Mouse (Mus musculus): ENCODE measurements around the gene Ttc38. TPM values are rescaled to one million over a fixed set of nuclear protein-coding genes. Genes with fewer than 3 reads are reported as not detected.
"Not testable (repeated sequence)": the region's sequence is repeated elsewhere in the genome, so short reads cannot be mapped to it uniquely, and the experiment has no call there.

Ttc38 gene
- polyA plus RNA-seq, 1 experiment, result 0.12 TPM

- Histone ChIP-seq H3ac (ENCODE audit: control insufficient read depth, insufficient read length) (peak overlapping the region; percentile 6), H3K4me2 (ENCODE audit: low read depth) (peak overlapping the region; percentile 99), H3K27me3 (ENCODE audit: control insufficient read depth, insufficient read depth, insufficient read length) (peaks cover 27% of the 10 kb centered on the region), H3K79me2 (ENCODE audit: control insufficient read depth, insufficient read depth) (peaks cover 29% of the 10 kb centered on the region), H3K36me3 (ENCODE audit: control insufficient read depth, insufficient read depth) (peaks cover under 1% of the 10 kb centered on the region), H3K4me3 (peak overlapping the region; percentile 87)
- no peak for TF ChIP-seq REST (IDR thresholded peaks at IDR 0.05; ENCODE audit: insufficient read depth, insufficient read length)
- TF ChIP-seq MAX (IDR thresholded peaks at IDR 0.05; ENCODE audit: low read depth), result no peak
- no peak for TF ChIP-seq CEBPB (IDR thresholded peaks at IDR 0.05; ENCODE audit: insufficient read depth, poor library complexity, severe bottlenecking)
- no peak for TF ChIP-seq SRF (IDR thresholded peaks at IDR 0.05; ENCODE audit: control insufficient read depth, insufficient read length, low read depth)
- no peak for TF ChIP-seq E2F4 (IDR thresholded peaks at IDR 0.05; ENCODE audit: insufficient read depth)
- TF ChIP-seq MYOD1 (IDR thresholded peaks at IDR 0.05; ENCODE audit: control insufficient read depth in 1 of 3, insufficient read length in 2 of 3, low read depth in 2 of 3), result no peak
- TF ChIP-seq TCF12 (IDR thresholded peaks at IDR 0.05; ENCODE audit: insufficient read depth, poor library complexity, severe bottlenecking), result no peak
- TF ChIP-seq TCF3 (IDR thresholded peaks at IDR 0.05; ENCODE audit: insufficient read length, low read depth), result no peak
- TF ChIP-seq MYOG (IDR thresholded peaks at IDR 0.05; ENCODE audit: control insufficient read depth in 1 of 3, insufficient read depth in 1 of 3, insufficient read length in 2 of 3, low read depth in 2 of 3), result no peak
- no peak for TF ChIP-seq USF1 (IDR thresholded peaks at IDR 0.05; ENCODE audit: low read depth)
- TF ChIP-seq POLR2A (IDR thresholded peaks at IDR 0.05; ENCODE audit: insufficient read length, low read depth), result no peak
- no peak for TF ChIP-seq POLR2AphosphoS2 (IDR thresholded peaks at IDR 0.05; ENCODE audit: insufficient read length, low read depth)
These were observed 26.9 kb downstream of the Ttc38 start for GRCm38 (mm10) chr15:85858980-85859489.

DNA sequence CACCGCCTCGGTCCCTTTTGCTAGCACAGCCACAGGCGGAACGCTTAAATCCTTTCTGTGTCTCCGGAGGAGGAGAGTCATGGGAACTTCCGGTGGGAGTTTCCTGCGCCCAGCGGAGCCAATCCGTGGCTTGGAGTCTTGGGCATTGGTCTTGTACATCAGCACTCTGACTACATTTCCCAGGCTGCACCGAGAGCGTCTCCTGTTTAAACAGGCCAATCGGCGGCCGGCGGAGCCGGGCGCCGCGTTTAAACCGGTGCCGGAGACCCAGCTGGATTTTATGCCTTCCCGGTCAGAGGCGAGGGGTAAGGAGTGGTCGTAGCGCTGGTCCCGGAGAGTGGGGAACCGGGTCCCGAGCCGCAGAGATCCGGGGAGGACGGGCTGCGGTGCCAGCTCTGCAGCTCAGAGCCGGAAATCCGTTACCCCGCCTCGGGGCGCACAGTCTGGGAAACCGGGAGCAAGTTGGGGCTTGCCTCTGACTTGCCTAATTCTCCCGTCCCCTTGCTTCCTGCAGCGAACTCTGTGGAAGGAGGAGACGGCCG, 27.5 kb downstream of the Ttc38 start, which contains the start of gene Gtse1:
TSS of gene Gtse1 (plus strand) at position 256 of the 542 bp plus-strand sequence.
- peak within 1 kb of the TSS; percentile 87 for H3K4me3 ChIP-seq
- peaks cover 4% of the 10 kb centered on the region for H3K36me3 ChIP-seq (ENCODE audit: control insufficient read depth, insufficient read depth)
- peak within 1 kb of the TSS; percentile 99 for H3K4me2 ChIP-seq (ENCODE audit: low read depth)
- H3ac ChIP-seq (ENCODE audit: control insufficient read depth, insufficient read length), result peak within 1 kb of the TSS; percentile 6
- H3K27me3 ChIP-seq (ENCODE audit: control insufficient read depth, insufficient read depth, insufficient read length), result peaks cover 22% of the 10 kb centered on the region
- H3K79me2 ChIP-seq (ENCODE audit: control insufficient read depth, insufficient read depth), result peaks cover 29% of the 10 kb centered on the region
- TF ChIP-seq POLR2A (IDR thresholded peaks at IDR 0.05; ENCODE audit: insufficient read length, low read depth) (peak; percentile 60), MAX (IDR thresholded peaks at IDR 0.05; ENCODE audit: low read depth) (no peak), USF1 (IDR thresholded peaks at IDR 0.05; ENCODE audit: low read depth) (peak; percentile 10), E2F4 (IDR thresholded peaks at IDR 0.05; ENCODE audit: insufficient read depth) (peak; percentile 97), POLR2AphosphoS2 (IDR thresholded peaks at IDR 0.05; ENCODE audit: insufficient read length, low read depth) (peak; percentile 63)

GRCm38 (mm10) chr15:85865913-85866312, 33.8 kb downstream of the Ttc38 start:
- peaks cover 15% of the 10 kb centered on the region for H3K79me2 ChIP-seq (ENCODE audit: control insufficient read depth, insufficient read depth)
- not testable (repeated sequence) for H3K4me2 ChIP-seq (ENCODE audit: low read depth); H3K27me3 ChIP-seq (ENCODE audit: control insufficient read depth, insufficient read depth, insufficient read length); H3K4me3 ChIP-seq; H3ac ChIP-seq (ENCODE audit: control insufficient read depth, insufficient read length)
- peaks cover 11% of the 10 kb centered on the region for H3K36me3 ChIP-seq (ENCODE audit: control insufficient read depth, insufficient read depth)

GRCm38 (mm10) chr15:85867696-85868095, 35.6 kb downstream of the Ttc38 start:
- Histone ChIP-seq H3K4me3 (no peak overlapping the region), H3K36me3 (ENCODE audit: control insufficient read depth, insufficient read depth) (peaks cover 23% of the 10 kb centered on the region)
- TF ChIP-seq MYOD1 (IDR thresholded peaks at IDR 0.05; ENCODE audit: control insufficient read depth in 1 of 3, insufficient read length in 2 of 3, low read depth in 2 of 3) (no peak), USF1 (IDR thresholded peaks at IDR 0.05; ENCODE audit: low read depth) (no peak), E2F4 (IDR thresholded peaks at IDR 0.05; ENCODE audit: insufficient read depth) (no peak), CEBPB (IDR thresholded peaks at IDR 0.05; ENCODE audit: insufficient read depth, poor library complexity, severe bottlenecking) (no peak), TCF12 (IDR thresholded peaks at IDR 0.05; ENCODE audit: insufficient read depth, poor library complexity, severe bottlenecking) (no peak), POLR2A (IDR thresholded peaks at IDR 0.05; ENCODE audit: insufficient read length, low read depth) (no peak), MYOG (IDR thresholded peaks at IDR 0.05; ENCODE audit: control insufficient read depth in 1 of 3, insufficient read depth in 1 of 3, insufficient read length in 2 of 3, low read depth in 2 of 3) (no peak), TCF3 (IDR thresholded peaks at IDR 0.05; ENCODE audit: insufficient read length, low read depth) (no peak), SRF (IDR thresholded peaks at IDR 0.05; ENCODE audit: control insufficient read depth, insufficient read length, low read depth) (no peak), MAX (IDR thresholded peaks at IDR 0.05; ENCODE audit: low read depth) (no peak), POLR2AphosphoS2 (IDR thresholded peaks at IDR 0.05; ENCODE audit: insufficient read length, low read depth) (no peak), REST (IDR thresholded peaks at IDR 0.05; ENCODE audit: insufficient read depth, insufficient read length) (no peak)

DNA sequence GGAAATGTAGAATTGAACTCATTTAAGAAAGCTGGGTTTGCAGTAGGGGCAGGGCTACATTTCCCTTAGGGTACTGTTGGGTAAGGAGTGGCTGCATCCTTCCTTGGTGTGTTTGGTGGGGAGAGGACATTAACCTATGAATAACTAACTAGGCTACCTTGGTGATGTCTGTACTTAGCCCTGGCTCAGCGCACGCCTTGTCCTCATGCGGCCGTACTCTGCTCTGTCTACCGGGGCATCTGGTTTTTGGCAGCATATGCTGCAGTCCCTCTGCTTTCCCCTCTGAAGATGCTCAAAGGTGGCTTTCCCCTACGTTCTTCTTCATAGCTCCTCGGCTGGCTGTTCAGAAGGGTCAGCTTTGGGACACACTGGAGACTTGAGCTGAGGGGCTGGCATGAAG, 45.2 kb downstream of the Ttc38 start:
- Histone ChIP-seq H3K79me2 (ENCODE audit: control insufficient read depth, insufficient read depth) (no peaks in the 10 kb centered on the region), H3K4me2 (ENCODE audit: low read depth) (no peak overlapping the region), H3K4me3 (no peak overlapping the region), H3K27me3 (ENCODE audit: control insufficient read depth, insufficient read depth, insufficient read length) (no peaks in the 10 kb centered on the region), H3K36me3 (ENCODE audit: control insufficient read depth, insufficient read depth) (peaks cover 18% of the 10 kb centered on the region), H3ac (ENCODE audit: control insufficient read depth, insufficient read length) (no peak overlapping the region)
- TF ChIP-seq SRF (IDR thresholded peaks at IDR 0.05; ENCODE audit: control insufficient read depth, insufficient read length, low read depth) (no peak), POLR2A (IDR thresholded peaks at IDR 0.05; ENCODE audit: insufficient read length, low read depth) (no peak), USF1 (IDR thresholded peaks at IDR 0.05; ENCODE audit: low read depth) (no peak), CEBPB (IDR thresholded peaks at IDR 0.05; ENCODE audit: insufficient read depth, poor library complexity, severe bottlenecking) (no peak), MYOG (IDR thresholded peaks at IDR 0.05; ENCODE audit: control insufficient read depth in 1 of 3, insufficient read depth in 1 of 3, insufficient read length in 2 of 3, low read depth in 2 of 3) (no peak), REST (IDR thresholded peaks at IDR 0.05; ENCODE audit: insufficient read depth, insufficient read length) (no peak), MAX (IDR thresholded peaks at IDR 0.05; ENCODE audit: low read depth) (no peak), TCF3 (IDR thresholded peaks at IDR 0.05; ENCODE audit: insufficient read length, low read depth) (no peak)

More at GRCm38 (mm10) chr15:85867696-85868095, 35.6 kb downstream of the Ttc38 start:
- H3ac ChIP-seq (ENCODE audit: control insufficient read depth, insufficient read length), result no peak overlapping the region
- no peaks in the 10 kb centered on the region for H3K79me2 ChIP-seq (ENCODE audit: control insufficient read depth, insufficient read depth)
- no peak overlapping the region for H3K4me2 ChIP-seq (ENCODE audit: low read depth)
- H3K27me3 ChIP-seq (ENCODE audit: control insufficient read depth, insufficient read depth, insufficient read length), result no peaks in the 10 kb centered on the region

Data from myocyte (in vitro differentiated cells).